ENCODE assay signal across 17 mouse cellular contexts in the genomic region with DNA sequence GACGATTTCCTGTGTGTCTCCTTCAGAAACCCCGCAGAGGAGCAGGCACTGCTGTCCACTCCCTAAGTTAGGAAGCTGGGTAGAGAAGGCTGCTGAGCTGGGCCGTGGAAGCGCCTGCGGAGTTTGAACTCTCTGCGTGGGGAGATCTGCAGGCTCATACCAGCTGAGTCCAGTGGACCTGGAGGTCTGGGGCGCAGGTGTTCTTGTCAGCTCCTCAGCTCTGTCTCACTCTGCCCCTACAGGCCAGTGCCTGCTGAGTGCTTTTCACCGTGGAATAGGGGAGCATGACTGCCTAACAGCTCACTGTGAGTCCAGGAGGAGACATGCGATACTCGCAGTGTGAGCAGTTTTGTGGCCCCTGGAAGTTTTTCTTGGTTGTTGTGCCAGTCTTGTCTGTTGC.
A peak's percentile ranks its signal among the peaks of the same experiment; 100 is the strongest.
DNase-seq lines count a peak whose midpoint lies in the region; ATAC-seq and TF ChIP-seq lines count a peak whose summit lies in the region.
"Had no signal": no experiment of that assay in that cellular context is flagged by ENCODE, and none has a peak within 500 bp of the region (broad histone marks: within the 10 kb centered on the region; RNA-seq: fewer than 3 reads in every experiment).

No protein-coding gene starts in this region.

- no peak for ATAC-seq in kidney, embryonic 16.5 days (ENCODE audit: low FRiP score, low TSS enrichment)
- ATAC-seq: forebrain, embryonic 13.5 days had no signal

- H3K27ac ChIP-seq in kidney, embryonic 16.5 days (ENCODE audit: low read length): no peak overlapping the region
- H3K27ac ChIP-seq in bone marrow macrophage, adult 2 months (ENCODE audit: insufficient read depth, low read depth, low read length): peak overlapping the region; percentile 47; the same call in 1 of the 2 replicates
- H3K27ac ChIP-seq: forebrain, embryonic 13.5 days; heart, adult 2 months; limb, embryonic 12.5 days; liver, embryonic 14.5 days; midbrain, embryonic 12.5 days had no signal

- no peak for TF ChIP-seq CTCF in bone marrow macrophage, adult 2 months (IDR thresholded peaks at IDR 0.05; ENCODE audit: low read depth, low read length)

- TF ChIP-seq POLR2A in bone marrow macrophage, adult 2 months (IDR thresholded peaks at IDR 0.05; ENCODE audit: borderline replicate concordance, low read depth, low read length): no peak

- H3K4me1 ChIP-seq in kidney, embryonic 16.5 days (ENCODE audit: insufficient read depth, low read length): peaks cover 10% of the 10 kb centered on the region; the same call in 1 of the 2 replicates
- H3K4me1 ChIP-seq in bone marrow macrophage, adult 2 months (ENCODE audit: control insufficient read depth, insufficient read depth, low read length): peaks cover 38% of the 10 kb centered on the region

- H3K27me3 ChIP-seq in kidney, embryonic 16.5 days (ENCODE audit: insufficient read depth, low read length): no peaks in the 10 kb centered on the region
- H3K27me3 ChIP-seq: limb, embryonic 12.5 days; midbrain, embryonic 12.5 days had no signal

- no peak overlapping the region for H3K4me2 ChIP-seq in kidney, embryonic 16.5 days (replicated peaks; ENCODE audit: low read depth, low read length)
- H3K4me2 ChIP-seq: forebrain, embryonic 13.5 days; limb, embryonic 12.5 days; midbrain, embryonic 12.5 days had no signal

- H3K9ac ChIP-seq in kidney, embryonic 16.5 days (replicated peaks; ENCODE audit: low read length): no peak overlapping the region
- H3K9ac ChIP-seq: forebrain, embryonic 13.5 days; limb, embryonic 12.5 days; liver, embryonic 14.5 days; midbrain, embryonic 12.5 days had no signal

- 71% methylated on average over 10 of the region's 10 CpGs for WGBS in kidney, embryonic 16.5 days

- H3K36me3 ChIP-seq in kidney, embryonic 16.5 days (ENCODE audit: insufficient read depth, low read length): no peaks in the 10 kb centered on the region
- H3K36me3 ChIP-seq: limb, embryonic 12.5 days; midbrain, embryonic 12.5 days had no signal

- no peaks in the 10 kb centered on the region for H3K9me3 ChIP-seq in kidney, embryonic 16.5 days (ENCODE audit: low read length)
- H3K9me3 ChIP-seq: forebrain, embryonic 13.5 days; limb, embryonic 12.5 days; midbrain, embryonic 12.5 days had no signal

- no peak overlapping the region for H3K4me3 ChIP-seq in kidney, embryonic 16.5 days (ENCODE audit: low read length)
- no peak overlapping the region for H3K4me3 ChIP-seq in bone marrow macrophage, adult 2 months (ENCODE audit: insufficient read depth, low read length)
- H3K4me3 ChIP-seq: forebrain, embryonic 13.5 days; heart, adult 2 months; limb, embryonic 12.5 days; midbrain, embryonic 12.5 days had no signal

- DNase-seq in embryo, embryonic 10 days (ENCODE audit: low spot score): peak; percentile 21
- no peak for DNase-seq in embryo, embryonic 10.5 days (ENCODE audit: low spot score)
- peak; percentile 11 for DNase-seq in kidney, postnatal 14 days
- peak; percentile 60 for DNase-seq in thymus, postnatal 0 days (ENCODE audit: low spot score)
- no peak for DNase-seq in urinary bladder, postnatal 25 days (ENCODE audit: low spot score)
- DNase-seq in adrenal gland, postnatal 36 days: no peak
- DNase-seq: adrenal gland, adult 2 months; cerebellum, adult 8-10 months; embryo, embryonic 11 days; heart, adult 2 months; lung, postnatal 14 days had no signal

Comparison
In these comparisons a context has a peak if more than half of its experiments do, and no peak if none do; other contexts are left out.
1. DNase-seq: peak in embryo, embryonic 10 days (single experiment), kidney, postnatal 14 days (single experiment) and thymus, postnatal 0 days (single experiment); none in embryo, embryonic 10.5 days (single experiment), urinary bladder, postnatal 25 days (single experiment) and adrenal gland, postnatal 36 days (0 of 2).